Mouse (Mus musculus) liver, adult 2 months (tissue): Measurements from ENCODE around the gene Mrps33.

ENCODE experiments used
- CTCF ChIP-seq: fragments of 200-500 bp; IDR thresholded peaks from 2 replicates; pipeline ENCODE4 v1.5.1; 2011; ENCODE audit warnings: low read depth, low read length, control low read depth
- POLR2A ChIP-seq: fragments of 200-500 bp; IDR thresholded peaks from 2 replicates; pipeline ENCODE4 v1.6.1; 2011; ENCODE audit warnings: low read length, control low read depth; ENCODE audit not compliant: insufficient read depth; ENCODE audit errors: extremely low read depth

GRCm38 (mm10) chr6:39757229-39757628 lies 53.6 kb downstream of the Mrps33 start:
- TF ChIP-seq POLR2A, result no peak
- TF ChIP-seq CTCF, result no peak
